Mouse (Mus musculus) gastrocnemius, adult 2 months (tissue): ENCODE results near the gene Traf3ip2. TPM values are rescaled to one million over a fixed set of nuclear protein-coding genes. Genes with fewer than 3 reads are reported as not detected.

Experiments
- DNase-seq: peaks from one replicate; pipeline ENCODE4 v3.0.0; 2022
- H3K27ac ChIP-seq: fragments of 200-600 bp; 2 replicates; pipeline ENCODE4 v1.8.1; 2022; ENCODE audit warnings: mild to moderate bottlenecking
- H3K4me3 ChIP-seq: fragments of 200-600 bp; 2 replicates; pipeline ENCODE4 v1.8.1; 2022; ENCODE audit warnings: mild to moderate bottlenecking, moderate library complexity
- CTCF ChIP-seq: fragments of 200-600 bp; IDR thresholded peaks from 2 replicates; pipeline ENCODE4 v1.8.1; 2022; ENCODE audit warnings: antibody characterized with exemption, mild to moderate bottlenecking, moderate library complexity
- intact Hi-C: fragments of 180-260 bp; cut with DNase I; formaldehyde crosslinking; loops from one replicate; pipeline ENCODE4 v1.15.1; 2025
- total RNA-seq, 2 experiments: library from RNA; stranded (reverse); gene quantifications; 2 replicates each; pipeline ENCODE4 v1.2.3; 2021

Gene Traf3ip2
- total RNA-seq, 2 experiments from 2014 or later, result 5.5 to 9.0 TPM

GRCm38 (mm10) chr10:39648278-39648677, 35.5 kb downstream of the Traf3ip2 start:
- Histone ChIP-seq H3K4me3 (no peak overlapping the region), H3K27ac (peak overlapping the region; percentile 79)
- no peak for TF ChIP-seq CTCF
- peak; percentile 66 for DNase-seq
- intact Hi-C loops, result loop anchor here (5.0 kb wide), 1 partner anchor 84 kb away; the partner anchor contains the start of gene Rev3l

- TF ChIP-seq CTCF, result no peak
- no peak overlapping the region for H3K27ac ChIP-seq
- DNase-seq, result no peak
- no peak overlapping the region for H3K4me3 ChIP-seq
- intact Hi-C loops, result loop anchor here (5.0 kb wide), 1 partner anchor 83 kb away; the partner anchor contains the start of gene Rev3l
Measured at GRCm38 (mm10) chr10:39649550-39649949, 36.8 kb downstream of the Traf3ip2 start.

- TF ChIP-seq CTCF, result no peak
- Histone ChIP-seq H3K27ac (no peak overlapping the region), H3K4me3 (no peak overlapping the region)
- no peak for DNase-seq
- intact Hi-C loops, result no loop called here
Measured at GRCm38 (mm10) chr10:39650316-39650715, 37.6 kb downstream of the Traf3ip2 start.

GRCm38 (mm10) chr10:39654001-39654416, 41.3 kb downstream of the Traf3ip2 start:
- Histone ChIP-seq H3K4me3 (no peak overlapping the region), H3K27ac (peak overlapping the region; percentile 41; the same call in 1 of the 2 replicates)
- intact Hi-C loops, result no loop called here
- no peak for TF ChIP-seq CTCF
- DNase-seq, result no peak

- no peak for TF ChIP-seq CTCF
- Histone ChIP-seq H3K27ac (peak overlapping the region; percentile 87), H3K4me3 (no peak overlapping the region)
- no peak for DNase-seq
- intact Hi-C loops, result loop anchor here (2.0 kb wide), 1 partner anchor 44 kb away; no protein-coding TSS in a partner anchor
Measured at GRCm38 (mm10) chr10:39658901-39659410, 46.2 kb downstream of the Traf3ip2 start.

- Histone ChIP-seq H3K27ac (peak overlapping the region; percentile 87), H3K4me3 (0 out of 2 replicates have a peak overlapping the region, but pooled peaks have one; percentile 13)
- intact Hi-C loops, result loop anchor here (2.0 kb wide), 1 partner anchor 45 kb away; no protein-coding TSS in a partner anchor
- peak; percentile 85 for DNase-seq
- TF ChIP-seq CTCF, result no peak
Measured at GRCm38 (mm10) chr10:39659411-39660268, 46.9 kb downstream of the Traf3ip2 start.

- intact Hi-C loops, result no loop called here
- TF ChIP-seq CTCF, result no peak
- Histone ChIP-seq H3K27ac (peak overlapping the region; percentile 87), H3K4me3 (0 out of 2 replicates have a peak overlapping the region, but pooled peaks have one; percentile 13)
- DNase-seq, result no peak
Measured at GRCm38 (mm10) chr10:39660269-39660655, 47.5 kb downstream of the Traf3ip2 start.

GRCm38 (mm10) chr10:39660698-39661097, 48.0 kb downstream of the Traf3ip2 start:
- no peak overlapping the region for H3K4me3 ChIP-seq
- peak overlapping the region; percentile 87 for H3K27ac ChIP-seq
- no peak for TF ChIP-seq CTCF
- intact Hi-C loops, result no loop called here
- DNase-seq, result no peak

- Histone ChIP-seq H3K4me3 (no peak overlapping the region), H3K27ac (peak overlapping the region; percentile 76)
- peak; percentile 69 for DNase-seq
- no peak for TF ChIP-seq CTCF
- intact Hi-C loops, result no loop called here
Measured at GRCm38 (mm10) chr10:39665071-39665502, 52.4 kb downstream of the Traf3ip2 start.

GRCm38 (mm10) chr10:39666027-39666426, 53.3 kb downstream of the Traf3ip2 start:
- DNase-seq, result no peak
- H3K27ac ChIP-seq, result peak overlapping the region; percentile 20; the same call in 1 of the 2 replicates
- intact Hi-C loops, result no loop called here
- TF ChIP-seq CTCF, result no peak
- no peak overlapping the region for H3K4me3 ChIP-seq

GRCm38 (mm10) chr10:39671451-39671850, 58.7 kb downstream of the Traf3ip2 start:
- intact Hi-C loops, result no loop called here
- TF ChIP-seq CTCF, result peak; percentile 30; the same call in 1 of the 2 replicates
- H3K27ac ChIP-seq, result peak overlapping the region; percentile 86
- DNase-seq, result peak; percentile 64
- no peak overlapping the region for H3K4me3 ChIP-seq

GRCm38 (mm10) chr10:39672547-39673051, 59.9 kb downstream of the Traf3ip2 start:
- Histone ChIP-seq H3K4me3 (no peak overlapping the region), H3K27ac (peak overlapping the region; percentile 86)
- TF ChIP-seq CTCF, result no peak
- intact Hi-C loops, result no loop called here
- DNase-seq, result no peak

- Histone ChIP-seq H3K4me3 (no peak overlapping the region), H3K27ac (peak overlapping the region; percentile 21; the same call in 1 of the 2 replicates)
- intact Hi-C loops, result no loop called here
- TF ChIP-seq CTCF, result no peak
- DNase-seq, result no peak
Measured at GRCm38 (mm10) chr10:39674106-39674505, 61.4 kb downstream of the Traf3ip2 start.
